In the genomic region with DNA sequence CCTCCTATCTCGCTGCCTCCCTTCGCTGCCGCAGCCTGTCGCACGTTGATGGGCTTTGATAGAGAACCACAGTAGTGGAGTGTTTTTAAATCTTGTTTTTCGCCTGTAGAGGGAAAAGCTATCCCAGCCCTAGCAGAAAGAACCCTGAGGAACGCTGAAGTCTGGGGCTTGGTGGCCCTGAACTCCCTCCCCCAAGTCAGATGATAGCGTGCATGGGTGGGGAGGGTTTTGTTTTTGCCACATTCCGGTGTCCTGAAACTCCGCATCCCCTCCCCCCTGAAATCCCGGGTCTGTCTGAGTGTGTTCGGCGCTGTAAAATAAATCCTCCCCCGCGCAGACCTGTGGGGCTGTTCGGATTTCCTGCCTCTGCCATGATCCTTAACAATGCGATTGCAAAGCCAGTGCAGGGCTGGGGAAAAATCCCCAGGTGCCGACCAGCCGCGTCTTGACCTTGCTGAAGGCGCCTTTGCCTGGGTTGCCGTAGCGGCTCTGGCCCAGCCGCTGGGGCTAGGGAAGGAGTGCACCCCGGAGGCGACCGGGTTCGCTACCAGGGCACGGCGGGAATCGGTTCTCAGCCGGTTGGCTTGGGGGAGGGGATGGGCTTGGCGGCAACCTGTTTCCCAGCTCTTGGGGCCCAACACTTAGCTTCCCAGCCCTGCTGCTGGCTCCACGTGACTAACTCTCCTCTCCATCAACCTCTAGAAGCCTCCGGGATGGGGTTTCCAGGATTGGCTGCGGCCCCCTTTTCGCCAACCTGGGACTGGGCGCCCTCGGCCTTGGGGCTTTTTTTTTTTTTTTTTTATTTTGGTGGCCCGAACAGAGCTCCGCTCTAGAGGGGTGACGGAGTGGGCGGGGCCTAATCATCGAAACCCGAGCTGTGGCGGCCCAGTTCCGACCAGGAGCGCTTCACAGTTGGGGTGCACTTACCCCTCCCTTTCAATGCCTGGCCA, we compare ENCODE assay signal across 8 mouse cellular contexts. TPM values are rescaled to one million over a fixed set of nuclear protein-coding genes. Genes with fewer than 3 reads are reported as not detected.
DNase-seq lines count a peak whose midpoint lies in the region; ATAC-seq lines count a peak whose summit lies in the region.

No protein-coding gene starts in this region.

- peak overlapping the region; percentile 69 for H3K27ac ChIP-seq in limb, embryonic 13.5 days
- H3K27ac ChIP-seq in midbrain, embryonic 13.5 days: peak overlapping the region; percentile 85
- peak overlapping the region; percentile 71 for H3K27ac ChIP-seq in stomach, embryonic 15.5 days

- peak overlapping the region; percentile 16 for H3K4me3 ChIP-seq in erythroblast, embryonic 14.5 days (replicated peaks)
- H3K4me3 ChIP-seq in limb, embryonic 13.5 days: peak overlapping the region; percentile 78
- peak overlapping the region; percentile 77 for H3K4me3 ChIP-seq in midbrain, embryonic 13.5 days (replicated peaks)
- peak overlapping the region; percentile 70 for H3K4me3 ChIP-seq in stomach, embryonic 15.5 days (replicated peaks)

- H3K36me3 ChIP-seq in erythroblast, embryonic 14.5 days (ENCODE audit: control insufficient read depth): no peaks in the 10 kb centered on the region
- H3K36me3 ChIP-seq in limb, embryonic 13.5 days: no peaks in the 10 kb centered on the region
- no peaks in the 10 kb centered on the region for H3K36me3 ChIP-seq in midbrain, embryonic 13.5 days
- no peaks in the 10 kb centered on the region for H3K36me3 ChIP-seq in stomach, embryonic 15.5 days

- peak overlapping the region; percentile 90 for H3K4me2 ChIP-seq in limb, embryonic 13.5 days (replicated peaks)
- peak overlapping the region; percentile 85 for H3K4me2 ChIP-seq in midbrain, embryonic 13.5 days (replicated peaks)
- peak overlapping the region; percentile 98 for H3K4me2 ChIP-seq in stomach, embryonic 15.5 days

- WGBS in limb, embryonic 13.5 days: under 1% methylated on average over 45 of the region's 48 CpGs
- WGBS in midbrain, embryonic 13.5 days: under 1% methylated on average over 48 of the region's 48 CpGs
- WGBS in stomach, embryonic 15.5 days: under 1% methylated on average over 48 of the region's 48 CpGs

- H3K27me3 ChIP-seq in erythroblast, embryonic 14.5 days (ENCODE audit: control insufficient read depth): peaks cover 65% of the 10 kb centered on the region
- peaks cover 13% of the 10 kb centered on the region for H3K27me3 ChIP-seq in limb, embryonic 13.5 days
- H3K27me3 ChIP-seq in midbrain, embryonic 13.5 days: peaks cover 11% of the 10 kb centered on the region; the same call in 1 of the 2 replicates
- 0 out of 2 replicates have a peak, but pooled peaks cover 6% of the 10 kb centered on the region for H3K27me3 ChIP-seq in stomach, embryonic 15.5 days (replicated peaks)

- no peaks in the 10 kb centered on the region; the same call in 1 of the 2 replicates for H3K9me3 ChIP-seq in erythroblast, embryonic 14.5 days (ENCODE audit: control insufficient read depth, low read length)
- no peaks in the 10 kb centered on the region for H3K9me3 ChIP-seq in limb, embryonic 13.5 days
- H3K9me3 ChIP-seq in midbrain, embryonic 13.5 days: no peaks in the 10 kb centered on the region
- no peaks in the 10 kb centered on the region for H3K9me3 ChIP-seq in stomach, embryonic 15.5 days

- peak; percentile 28 to 38 for DNase-seq in kidney, adult 8-10 months

- no peaks in the 10 kb centered on the region for H3K4me1 ChIP-seq in erythroblast, embryonic 14.5 days (ENCODE audit: control insufficient read depth)
- H3K4me1 ChIP-seq in limb, embryonic 13.5 days: peaks cover 43% of the 10 kb centered on the region
- H3K4me1 ChIP-seq in midbrain, embryonic 13.5 days (replicated peaks): peaks cover 46% of the 10 kb centered on the region
- peaks cover 17% of the 10 kb centered on the region for H3K4me1 ChIP-seq in stomach, embryonic 15.5 days

- peak overlapping the region; percentile 91 for H3K9ac ChIP-seq in limb, embryonic 13.5 days
- peak overlapping the region; percentile 95 for H3K9ac ChIP-seq in midbrain, embryonic 13.5 days (replicated peaks)
- H3K9ac ChIP-seq in stomach, embryonic 15.5 days: peak overlapping the region; percentile 48

- no peak for ATAC-seq in erythroblast, adult 5-6 weeks (replicated peaks; ENCODE audit: low FRiP score, poor library complexity, severe bottlenecking)
- ATAC-seq in common myeloid progenitor, adult 5-6 weeks (replicated peaks; ENCODE audit: low read depth, poor library complexity, severe bottlenecking): peak; percentile 43; the same call in 1 of the 2 replicates
- peak; percentile 47 for ATAC-seq in granulocyte monocyte progenitor cell, adult 5-6 weeks (replicated peaks; ENCODE audit: poor library complexity, severe bottlenecking)
- peak; percentile 41 for ATAC-seq in limb, embryonic 13.5 days (ENCODE audit: low FRiP score, low read depth)
- ATAC-seq in midbrain, embryonic 13.5 days: peak; percentile 14
- ATAC-seq in stomach, embryonic 15.5 days (ENCODE audit: insufficient read depth, low FRiP score, low read depth): peak; percentile 33; the same call in 1 of the 2 replicates

RNA-seq across cellular contexts. Expression of a gene that starts 41.8 kb away (rescaled TPM):
- polyA plus RNA-seq in erythroblast, embryonic 14.5 days (2012): not detected in 2 replicates
- total RNA-seq in erythroblast, adult 5-6 weeks (2015; ENCODE audit: low replicate concordance): 0.19 and 1.9 TPM in 2 replicates
- 0.28 and 0.85 TPM in 2 replicates for total RNA-seq in erythroblast, adult 5-6 weeks (2017; ENCODE audit: low replicate concordance)
- not detected in 2 replicates for total RNA-seq in common myeloid progenitor, adult 5-6 weeks (2017)
- not detected in 2 replicates for total RNA-seq in granulocyte monocyte progenitor cell, adult 5-6 weeks (2014; fragmentation: Nextera tagmentation)
- total RNA-seq in granulocyte monocyte progenitor cell, adult 5-6 weeks (2017): not detected in 2 replicates
- polyA plus RNA-seq in limb, embryonic 13.5 days (2015; fragmentation: Nextera tagmentation; extraction: Ambion mirVana): 44.4 and 49.9 TPM in 2 replicates
- 41.9 and 47.1 TPM in 2 replicates for polyA plus RNA-seq in midbrain, embryonic 13.5 days (2015; fragmentation: Nextera tagmentation; extraction: Ambion mirVana)
- 24.0 and 26.2 TPM in 2 replicates for polyA plus RNA-seq in stomach, embryonic 15.5 days (2015; fragmentation: Nextera tagmentation; extraction: Ambion mirVana)

Comparison
In these comparisons a context has a peak if more than half of its experiments do, and no peak if none do; other contexts are left out.
1. H3K4me3 ChIP-seq: peak in every context shown above with its lines; median percentile 78 in limb, embryonic 13.5 days; 77 in midbrain, embryonic 13.5 days; 70 in stomach, embryonic 15.5 days; 16 in erythroblast, embryonic 14.5 days.
2. RNA of a gene that starts 41.8 kb away (polyA plus RNA-seq): 44.4 to 49.9 TPM in limb, embryonic 13.5 days, 41.9 to 47.1 TPM in midbrain, embryonic 13.5 days and 24.0 to 26.2 TPM in stomach, embryonic 15.5 days; not detected in erythroblast, embryonic 14.5 days; every median in the first group is over 10 times any median in the second.
3. Peak in every context shown above with its lines, with median percentiles within 50 percentile points of each other: H3K27ac ChIP-seq, H3K4me2 ChIP-seq and H3K9ac ChIP-seq.